Mouse (Mus musculus) heart, adult 2 months (tissue): ENCODE data around the gene Myt1l.

Experiments used
- CTCF ChIP-seq: fragments of 200-600 bp; IDR thresholded peaks from 2 replicates; pipeline ENCODE4 v1.8.1; 2022; ENCODE audit warnings: antibody characterized with exemption, mild to moderate bottlenecking, moderate library complexity
- EP300 ChIP-seq: fragments of 200-500 bp; IDR thresholded peaks from 2 replicates; pipeline ENCODE4 v1.6.1; 2011; ENCODE audit warnings: low read depth, low read length, control low read depth; ENCODE audit not compliant: insufficient read depth
- POLR2A ChIP-seq: fragments of 200-500 bp; IDR thresholded peaks from 2 replicates; pipeline ENCODE4 v1.6.1; 2011; ENCODE audit warnings: mild to moderate bottlenecking, low read depth, low read length, control low read depth; ENCODE audit not compliant: insufficient read depth

DNA sequence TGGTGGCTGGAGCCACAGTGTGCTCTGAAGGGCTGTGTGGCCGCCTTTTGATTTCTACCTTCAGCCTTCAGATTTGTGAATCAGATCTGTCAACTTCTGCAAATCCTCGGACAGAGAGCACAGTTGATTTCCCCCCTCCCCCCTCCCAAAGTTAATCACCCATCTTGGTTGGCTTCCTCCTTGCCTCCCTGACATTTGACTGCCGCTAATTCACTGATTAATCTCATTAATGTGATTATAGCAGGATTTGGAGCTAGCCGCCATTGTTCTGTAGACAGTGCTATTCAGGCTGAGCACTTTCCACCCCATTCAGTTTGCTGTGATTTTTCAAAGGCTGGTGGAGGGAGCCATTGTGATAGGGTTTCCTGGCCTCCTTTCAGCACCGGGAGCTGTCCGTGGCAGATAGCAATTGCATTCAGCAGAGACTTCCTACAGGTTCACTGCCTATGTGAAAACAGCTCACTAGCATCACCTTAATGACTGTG, 2.1 kb downstream of the Myt1l start:
- TF ChIP-seq CTCF (no peak), EP300 (no peak), POLR2A (no peak)
